Mouse (Mus musculus): ENCODE results near the gene Lnx1.

Gene Lnx1

DNA sequence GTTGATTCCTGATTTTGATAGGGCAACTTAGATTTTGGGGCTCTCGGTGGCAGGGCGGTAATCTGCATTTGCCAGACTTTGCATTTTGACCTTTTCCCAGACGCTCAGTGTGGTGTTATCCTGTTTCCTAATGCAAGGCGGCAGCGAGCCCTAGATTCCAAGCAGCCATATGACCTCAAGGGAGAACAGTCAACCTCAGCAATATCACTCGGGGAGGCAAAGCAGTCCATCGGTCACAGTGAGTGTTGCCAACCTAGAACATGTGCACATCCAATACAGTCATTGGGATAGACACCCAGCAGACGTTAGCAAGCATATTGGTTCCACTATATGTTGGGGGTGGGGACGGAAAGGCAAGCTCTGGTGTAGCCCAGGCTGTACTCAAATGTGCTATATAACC lies 54.5 kb downstream of the Lnx1 start:
- DNase-seq: no peak

DNA sequence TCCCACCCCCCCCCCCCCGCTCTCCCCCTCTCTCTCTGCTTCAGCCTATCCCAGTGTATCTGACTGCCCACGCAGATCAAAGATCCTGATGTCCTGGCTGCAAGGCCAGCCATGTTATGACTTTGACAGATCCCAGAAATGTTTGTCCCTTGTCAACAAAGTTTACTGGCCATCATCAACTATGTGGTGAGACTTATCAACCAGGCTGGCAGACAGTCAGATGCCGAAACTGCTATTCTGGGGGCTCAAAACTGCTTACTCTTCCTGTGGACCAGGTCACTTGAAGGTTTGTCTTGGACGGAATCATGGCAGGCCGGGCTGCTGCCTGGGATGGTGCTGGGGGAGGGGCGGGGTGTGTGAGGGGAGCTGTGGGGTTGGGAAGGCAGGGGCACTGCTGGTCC lies 55.1 kb downstream of the Lnx1 start:
- DNase-seq: no peak

DNA sequence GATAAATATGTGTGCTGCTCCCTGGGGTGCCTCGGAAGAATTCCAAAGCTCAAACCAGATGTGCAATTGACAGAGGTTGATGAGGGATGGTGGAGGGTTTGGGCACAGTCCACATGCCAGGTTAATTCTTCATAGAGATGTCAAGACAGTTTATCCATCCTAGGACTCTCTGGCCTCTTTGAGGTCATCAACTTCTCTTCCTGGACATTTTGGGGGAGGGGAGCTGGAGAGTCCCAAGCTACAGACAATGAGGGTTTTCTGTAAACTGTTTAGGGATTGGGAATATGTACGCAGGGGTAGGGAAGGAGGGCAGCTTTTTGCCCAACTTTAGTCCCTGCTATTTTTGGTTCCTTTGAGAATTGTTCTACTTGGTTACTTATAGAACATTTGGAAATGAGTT lies 60.4 kb downstream of the Lnx1 start:
- DNase-seq: no peak

DNA sequence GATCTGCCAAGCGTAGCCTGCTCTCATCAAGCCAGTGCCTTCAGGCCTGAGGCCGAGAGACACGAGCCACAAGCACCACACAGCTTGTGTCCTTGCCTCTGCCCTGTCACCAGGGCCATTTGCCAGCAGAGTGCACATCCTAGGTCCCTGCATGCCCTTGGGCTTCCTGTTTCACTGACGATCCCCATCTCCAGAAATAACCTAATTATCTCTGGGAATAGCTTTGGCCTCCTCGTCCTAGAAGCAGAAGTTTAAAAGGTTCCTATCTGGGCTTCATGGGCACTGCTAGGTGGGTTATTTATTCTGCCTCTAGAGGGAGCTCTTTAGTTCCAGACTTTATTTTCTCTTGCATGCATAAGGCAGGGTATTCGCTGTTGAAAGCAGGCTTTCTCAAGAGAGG lies 61.7 kb downstream of the Lnx1 start:
- peak; percentile 2 for DNase-seq

DNA sequence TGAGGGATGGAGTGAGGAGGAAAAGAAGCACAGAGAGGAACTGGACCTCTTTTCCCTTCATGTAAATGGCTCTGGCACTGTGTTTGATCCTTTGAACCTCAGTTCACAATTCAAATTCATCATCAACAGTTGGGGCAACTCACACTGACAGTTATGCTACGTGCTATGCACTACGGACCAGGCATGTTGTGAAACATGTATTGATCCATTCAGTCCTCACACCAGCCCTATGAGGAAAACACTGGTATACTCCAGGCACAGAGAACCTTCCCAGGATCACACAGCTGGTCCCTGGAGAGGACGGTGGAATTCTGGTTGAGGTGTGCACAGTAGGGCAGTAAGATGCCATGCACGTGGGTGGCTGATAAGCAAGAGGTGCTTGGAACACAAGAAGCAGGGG lies 62.2 kb downstream of the Lnx1 start:
- DNase-seq: no peak

DNA sequence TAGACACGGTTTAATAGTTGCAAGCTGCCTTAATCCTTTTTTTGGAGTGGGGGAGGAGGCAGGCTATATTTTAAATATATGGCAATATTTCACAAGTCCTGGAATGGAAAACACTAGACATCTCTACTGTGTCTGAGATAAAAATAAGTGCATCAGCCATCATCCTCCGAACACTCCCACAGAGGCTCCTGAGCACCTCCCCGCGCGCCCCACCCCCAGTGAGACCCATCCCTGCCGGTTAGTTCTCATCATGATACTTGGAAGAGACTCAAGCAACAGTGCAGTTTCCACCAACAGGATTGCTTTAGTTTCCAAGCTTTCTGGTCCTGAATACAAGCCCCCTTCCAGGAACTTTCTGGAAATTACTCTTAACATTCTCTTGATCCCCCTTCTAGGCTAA lies 63.2 kb downstream of the Lnx1 start:
- DNase-seq: no peak

DNA sequence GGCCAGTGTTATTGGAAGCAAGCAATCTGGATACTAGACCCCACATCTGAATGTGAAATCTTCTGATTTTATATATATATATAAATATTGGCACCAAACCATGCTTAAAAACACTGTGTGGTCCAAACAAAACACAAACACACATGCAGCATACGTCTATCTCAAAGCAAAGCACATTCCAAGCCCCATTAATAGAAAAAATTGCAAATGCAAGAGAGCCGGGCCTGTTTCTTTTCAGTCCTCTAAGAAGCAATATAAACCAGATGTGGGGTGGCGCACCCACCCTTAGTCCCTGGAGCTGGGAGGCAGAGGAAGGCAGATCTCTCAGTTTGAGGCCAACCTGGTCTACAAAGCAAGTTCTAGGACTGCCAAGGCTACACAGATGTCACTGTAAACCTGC lies 68.3 kb downstream of the Lnx1 start:
- no peak for DNase-seq

DNA sequence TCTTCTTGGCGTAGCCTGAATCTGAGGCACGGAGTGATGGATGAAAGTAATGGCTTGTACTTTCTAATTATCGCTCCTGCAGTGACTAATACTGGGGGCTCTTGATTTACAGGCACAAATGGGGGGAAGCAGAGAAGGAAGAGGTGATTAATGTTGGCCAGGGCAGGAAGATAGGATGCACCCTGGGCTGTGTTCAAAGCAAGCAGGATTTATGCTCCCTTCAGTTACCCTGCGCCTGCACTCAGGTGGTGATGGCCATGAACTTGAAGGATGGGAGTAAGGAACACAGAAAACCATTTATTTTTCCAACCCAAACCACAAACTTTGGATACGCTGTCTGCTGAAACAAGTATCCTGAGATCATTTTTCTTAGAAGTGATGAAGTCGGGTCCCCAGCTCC lies 69.3 kb downstream of the Lnx1 start:
- DNase-seq: no peak

DNA sequence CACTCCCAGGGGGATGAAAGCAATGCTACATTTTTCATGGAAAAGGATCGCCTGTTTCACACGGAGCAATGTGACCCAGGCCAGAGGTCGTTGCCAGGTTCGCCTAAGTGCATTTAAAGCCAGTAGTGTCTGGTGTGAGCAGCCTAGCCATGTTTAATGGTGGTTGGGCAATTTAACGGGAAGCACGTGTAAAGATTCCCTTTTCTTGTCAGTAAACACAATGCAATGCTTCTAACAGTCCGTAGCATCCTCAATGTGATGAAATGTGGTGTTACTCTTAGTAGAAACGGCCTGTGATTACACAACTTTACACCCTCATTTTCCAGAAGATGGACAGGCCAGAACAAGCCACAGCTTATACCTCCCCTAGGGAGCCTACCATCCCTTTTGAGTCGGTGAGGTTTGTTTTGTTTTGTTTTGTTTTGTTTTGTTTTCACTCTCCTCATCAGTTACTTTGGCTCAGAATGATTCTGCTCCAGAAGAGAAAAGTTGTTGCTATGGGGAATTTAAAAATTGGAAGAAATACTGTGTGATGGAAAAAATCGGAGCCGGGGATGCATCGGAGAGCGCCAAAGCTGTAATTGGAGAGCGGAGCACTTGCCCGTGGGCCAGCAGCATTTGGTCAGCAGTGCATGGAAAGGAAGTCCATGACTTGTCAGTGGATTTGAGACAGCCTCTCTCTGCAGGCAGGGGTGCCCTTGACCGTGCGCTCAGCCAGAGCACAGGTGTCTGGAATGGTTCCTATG lies 70.2 kb downstream of the Lnx1 start:
- DNase-seq: no peak

DNA sequence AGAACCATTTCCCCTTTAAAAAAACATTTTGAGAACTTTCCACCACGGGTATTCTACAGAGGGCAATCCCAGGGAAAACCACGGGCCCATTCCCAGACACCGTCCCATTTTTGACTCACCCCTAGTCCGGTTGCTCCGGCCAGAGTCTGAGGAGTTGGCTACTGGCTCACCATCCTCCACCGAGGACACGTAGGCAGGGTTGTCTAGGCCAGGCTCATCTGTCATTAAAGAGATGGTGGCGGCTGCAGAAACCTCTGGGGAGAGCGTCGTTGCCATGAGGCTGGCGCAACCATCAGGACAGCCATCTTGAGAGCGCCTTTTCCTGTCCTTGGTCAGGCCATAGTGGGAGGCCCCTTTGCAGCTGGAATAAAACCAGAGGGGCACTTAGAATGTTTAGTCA lies 74.7 kb downstream of the Lnx1 start:
- DNase-seq: no peak

DNA sequence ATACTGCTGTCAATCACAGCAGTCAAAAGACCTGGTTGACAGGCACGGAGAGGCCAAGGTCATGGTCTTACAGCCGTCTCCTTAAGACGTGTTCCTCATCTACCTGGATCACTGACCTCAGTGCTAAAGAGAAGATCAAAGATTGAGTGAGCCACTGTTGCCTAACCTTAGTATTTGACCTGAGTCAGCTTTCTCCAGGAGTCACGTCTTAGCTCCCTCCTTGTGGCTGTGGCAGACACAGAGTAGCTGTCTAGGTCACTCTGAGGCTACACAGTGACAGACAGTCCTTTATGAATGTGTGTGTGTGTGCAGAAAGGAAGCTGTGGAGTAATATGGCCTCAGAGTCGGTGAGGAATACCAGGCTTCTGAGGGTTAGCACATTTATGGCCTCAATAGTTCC lies 78.3 kb downstream of the Lnx1 start:
- no peak for DNase-seq

DNA sequence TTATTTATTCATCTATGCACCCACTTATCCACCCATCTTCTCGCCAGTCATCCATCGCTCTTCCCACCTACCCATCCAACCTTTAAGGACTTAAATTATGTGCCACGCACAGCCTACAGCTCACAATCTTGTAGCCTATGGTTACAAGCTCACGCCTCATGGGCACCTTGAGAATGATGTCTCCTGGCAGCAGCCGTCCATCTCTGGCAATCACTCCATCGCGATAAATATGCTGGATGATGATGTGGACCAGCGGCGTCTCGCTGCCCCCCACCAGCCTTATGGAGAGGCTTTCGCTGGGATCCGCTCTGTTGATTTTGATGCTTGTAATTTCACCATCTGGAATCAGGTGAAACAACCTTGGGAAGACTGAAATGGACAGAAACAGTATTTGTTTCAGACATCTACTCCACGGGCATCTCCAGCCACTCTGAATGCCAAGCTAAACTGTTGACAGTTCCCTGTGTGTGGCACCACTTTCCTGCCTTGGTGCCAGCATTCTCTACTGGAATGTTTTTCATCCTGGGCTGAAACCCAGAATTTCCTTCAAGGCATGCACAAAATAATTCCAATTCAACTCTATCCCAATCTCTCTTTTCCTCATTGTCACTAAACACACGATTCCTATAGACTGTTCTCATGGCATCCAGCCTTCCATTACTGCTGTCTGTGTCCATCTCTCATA lies 79.3 kb downstream of the Lnx1 start:
- DNase-seq: no peak

DNA sequence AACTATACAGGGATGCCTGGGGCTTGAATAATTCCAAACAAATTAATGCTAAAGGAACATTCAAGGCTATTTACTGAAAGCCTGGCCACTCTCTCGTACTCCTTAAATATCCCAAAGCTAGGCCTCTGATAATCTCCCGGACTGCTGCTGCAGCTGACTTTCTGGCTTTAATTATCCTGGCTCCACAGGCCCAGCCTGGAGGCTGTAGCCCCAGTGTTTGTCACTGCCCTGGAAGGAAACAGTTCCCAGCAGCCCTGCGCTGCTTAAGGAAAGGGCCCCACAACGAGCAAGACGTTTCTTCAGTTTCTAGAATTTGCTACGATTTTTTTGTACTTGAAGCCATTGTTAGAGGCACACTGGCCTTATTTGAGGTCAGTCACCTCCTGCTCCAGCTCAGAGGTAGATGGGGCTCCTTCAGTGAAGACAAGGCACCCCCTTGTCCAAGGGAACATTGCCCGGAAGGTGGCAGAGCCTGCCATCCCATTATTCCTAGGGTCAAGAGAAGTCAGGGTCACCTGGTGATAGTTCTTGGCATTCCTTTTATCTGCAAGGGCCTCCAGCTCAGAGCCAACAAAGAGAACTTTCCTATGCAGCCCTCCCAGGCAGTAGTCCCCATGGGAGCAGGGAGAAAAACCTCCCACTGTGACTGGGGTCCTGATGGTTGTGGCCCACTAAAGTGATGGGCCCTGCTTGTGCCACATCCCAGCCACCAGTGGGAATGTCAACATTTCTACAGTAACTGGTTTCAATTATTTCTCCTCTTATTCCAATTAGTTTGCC lies 80.8 kb downstream of the Lnx1 start:
- DNase-seq: no peak

DNA sequence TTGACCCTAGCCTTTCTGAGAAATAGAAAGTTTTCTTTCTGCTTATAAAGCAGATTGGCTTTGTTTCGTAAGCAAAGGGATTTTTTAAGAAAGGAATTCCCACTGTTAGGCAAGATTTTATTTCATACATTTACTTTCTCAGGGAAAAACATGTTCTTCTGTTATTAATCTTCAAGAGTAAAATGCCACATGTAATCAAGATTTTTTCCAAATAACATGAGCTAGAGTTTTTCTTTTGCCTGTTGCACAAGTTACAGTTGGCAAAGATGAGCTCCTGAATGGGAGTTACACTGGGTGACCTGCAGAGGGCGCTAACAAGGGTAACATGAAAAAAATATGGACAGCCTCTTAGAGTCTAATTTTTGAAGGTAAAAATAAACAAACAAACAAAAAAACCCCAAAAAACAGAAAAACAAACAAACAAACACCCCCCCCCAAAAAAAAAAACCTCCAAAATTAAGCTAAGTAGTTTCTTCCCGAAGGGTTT lies 84.1 kb downstream of the Lnx1 start:
- no peak for DNase-seq

DNA sequence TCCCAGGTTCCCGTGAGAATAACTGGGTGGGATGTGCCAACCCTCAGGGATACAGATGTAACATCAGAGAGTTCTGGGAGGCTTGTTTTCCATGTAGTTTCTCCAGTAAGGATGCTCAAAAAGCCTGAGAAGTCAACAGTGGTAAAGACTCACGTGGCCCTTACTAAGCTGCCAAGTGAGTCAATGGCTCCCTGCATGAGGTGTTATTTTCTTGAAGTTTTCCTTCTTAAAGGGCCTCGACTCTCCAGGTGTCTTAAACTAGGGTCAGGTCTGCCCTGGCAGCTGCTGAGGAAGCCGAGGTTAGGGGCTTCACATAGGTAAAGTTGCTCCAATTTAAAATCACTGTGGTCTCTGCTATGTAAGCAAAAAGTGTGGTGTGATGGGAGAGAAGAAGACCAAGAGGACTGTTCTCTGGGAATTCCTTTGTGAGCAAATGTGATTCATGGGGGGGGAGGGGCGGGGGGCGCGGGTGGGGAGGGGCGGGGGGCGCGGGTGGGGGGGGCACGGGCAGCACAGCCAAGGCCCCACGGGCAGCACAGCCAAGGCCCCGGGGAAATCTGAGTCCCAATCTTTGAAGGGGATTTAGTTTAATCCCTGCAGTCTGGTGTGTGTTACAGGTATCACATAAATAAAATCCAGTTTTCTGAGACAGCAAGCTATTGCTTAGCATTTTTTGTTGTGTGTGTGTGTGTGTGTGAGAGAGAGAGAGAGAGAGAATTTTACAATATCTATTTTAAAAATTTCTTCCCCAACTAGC lies 84.7 kb downstream of the Lnx1 start:
- DNase-seq: no peak

DNA sequence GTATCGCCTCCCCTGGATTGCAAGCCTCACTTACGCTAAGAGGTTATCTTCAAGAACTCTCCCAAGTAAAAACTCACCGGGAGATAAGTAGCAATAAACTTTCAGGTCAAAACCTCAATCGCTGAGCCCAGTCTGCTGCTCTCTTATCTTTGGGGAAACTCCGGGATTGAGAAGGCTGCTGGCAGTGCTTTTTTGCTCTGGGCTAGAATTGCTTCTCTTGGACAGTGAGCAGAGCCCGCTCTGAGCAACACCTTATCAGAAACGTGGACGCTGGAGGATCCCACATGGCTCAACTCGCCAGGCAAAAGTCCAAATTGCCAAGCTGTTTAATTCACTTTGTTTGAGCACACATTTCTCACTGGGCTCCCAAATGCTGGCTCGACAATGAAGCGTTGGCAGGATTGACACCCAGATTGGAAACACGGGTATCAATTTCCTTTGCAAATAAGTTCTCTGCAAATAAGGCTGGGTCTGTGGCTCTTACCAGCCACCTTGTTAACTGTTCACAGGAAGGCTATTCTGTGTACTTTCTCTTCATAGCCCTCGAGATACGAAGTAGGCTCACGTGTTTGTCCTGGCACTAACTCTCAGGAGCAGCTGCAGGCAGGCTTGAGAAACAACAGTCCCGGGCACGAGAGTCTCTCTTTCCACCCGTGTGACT lies 89.1 kb downstream of the Lnx1 start:
- no peak for DNase-seq

DNA sequence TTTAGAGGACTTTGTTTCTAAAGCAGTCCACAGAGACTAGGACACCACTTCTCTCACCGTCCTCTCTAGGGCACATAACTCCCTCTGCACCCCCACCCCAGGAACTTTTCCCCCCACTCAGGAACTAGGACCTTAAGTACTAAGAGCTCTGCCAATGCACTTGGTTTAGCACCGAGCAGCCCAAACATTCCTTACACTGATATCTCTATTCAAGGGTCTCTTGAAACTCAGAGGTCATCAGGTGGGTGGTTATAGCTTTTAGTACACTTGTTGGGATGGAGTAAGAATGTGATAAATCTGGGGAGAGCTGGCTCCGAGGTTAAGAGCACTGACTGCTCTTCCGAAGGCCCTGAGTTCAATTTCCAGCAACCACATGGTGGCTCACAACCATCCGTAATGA lies 90.0 kb downstream of the Lnx1 start:
- no peak for DNase-seq

DNA sequence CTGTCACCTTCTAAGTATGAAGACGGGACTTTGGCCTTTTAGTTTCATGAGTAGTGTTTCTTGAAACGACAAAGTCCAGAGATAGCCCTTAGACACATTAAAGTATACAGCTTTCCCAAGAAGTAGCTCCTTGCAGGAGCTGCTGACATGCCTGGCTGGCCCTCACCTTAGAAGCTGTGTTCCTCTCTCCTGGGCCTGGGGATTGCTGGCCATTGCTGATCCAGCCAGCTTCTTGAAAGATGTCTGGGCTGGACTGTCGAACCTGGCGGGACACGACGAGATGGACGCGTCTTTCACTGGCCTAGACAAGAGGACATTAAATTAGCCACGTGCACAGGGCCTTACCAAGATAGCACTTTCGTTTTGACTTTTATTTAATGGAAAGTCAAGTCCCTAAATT lies 92.2 kb downstream of the Lnx1 start:
- DNase-seq: no peak

DNA sequence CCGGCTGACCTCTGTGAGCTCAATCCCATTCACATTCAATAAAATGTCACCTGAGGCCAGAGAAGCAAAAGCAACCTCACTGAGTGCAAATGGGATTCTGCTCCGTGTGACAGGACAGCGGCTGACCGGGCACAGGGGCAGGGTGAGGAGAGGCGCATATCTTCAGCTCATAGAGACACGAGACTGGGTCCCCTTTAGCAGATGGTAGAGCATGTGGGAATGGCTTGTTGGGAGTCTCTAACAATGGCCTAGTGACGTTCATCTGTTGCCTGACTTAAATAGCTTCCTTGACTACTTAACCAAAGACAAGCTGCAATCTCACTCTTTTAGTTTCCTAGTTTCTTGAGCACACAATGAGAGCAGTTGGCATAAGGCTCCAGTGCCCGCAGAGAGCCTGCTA lies 96.5 kb downstream of the Lnx1 start:
- DNase-seq: no peak

DNA sequence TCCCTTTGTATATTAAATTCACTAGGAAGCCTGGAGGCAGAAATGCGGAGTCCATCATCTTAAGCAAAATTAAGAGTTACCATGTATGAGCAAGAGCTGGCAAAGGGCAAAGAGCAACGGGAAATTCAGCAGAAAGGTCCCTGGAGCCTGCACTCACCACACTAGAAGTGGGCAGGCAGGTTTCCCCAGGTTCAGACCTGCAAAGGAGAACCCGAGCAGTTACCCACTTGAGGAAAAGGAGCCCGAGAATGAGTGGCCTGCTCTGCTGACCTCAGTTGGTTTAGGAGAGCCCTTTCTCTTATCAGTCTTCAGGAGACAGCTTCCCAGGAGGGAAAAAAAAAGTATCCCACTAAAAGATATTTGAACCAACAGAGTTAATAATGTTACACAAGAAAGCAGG lies 99.4 kb downstream of the Lnx1 start:
- no peak for DNase-seq

DNA sequence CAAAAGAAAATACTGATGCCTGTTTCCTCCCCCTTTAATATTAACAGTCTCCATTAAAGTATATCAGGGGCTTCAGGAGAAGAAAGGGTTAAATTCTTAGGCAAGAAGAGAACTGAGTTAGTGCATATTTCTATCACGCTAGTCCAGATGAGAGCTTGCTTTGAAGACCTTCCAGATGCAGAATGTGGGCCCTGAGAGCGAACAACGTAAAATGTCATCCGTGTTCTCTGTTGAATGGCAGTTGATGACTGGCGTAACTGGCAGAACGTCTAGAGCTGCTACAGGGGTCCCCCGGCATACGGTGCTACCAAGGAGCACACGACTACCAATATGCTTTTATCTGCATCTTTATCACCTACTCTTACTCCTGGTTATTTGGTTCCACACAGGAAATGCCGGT lies 100.3 kb downstream of the Lnx1 start:
- DNase-seq: no peak

DNA sequence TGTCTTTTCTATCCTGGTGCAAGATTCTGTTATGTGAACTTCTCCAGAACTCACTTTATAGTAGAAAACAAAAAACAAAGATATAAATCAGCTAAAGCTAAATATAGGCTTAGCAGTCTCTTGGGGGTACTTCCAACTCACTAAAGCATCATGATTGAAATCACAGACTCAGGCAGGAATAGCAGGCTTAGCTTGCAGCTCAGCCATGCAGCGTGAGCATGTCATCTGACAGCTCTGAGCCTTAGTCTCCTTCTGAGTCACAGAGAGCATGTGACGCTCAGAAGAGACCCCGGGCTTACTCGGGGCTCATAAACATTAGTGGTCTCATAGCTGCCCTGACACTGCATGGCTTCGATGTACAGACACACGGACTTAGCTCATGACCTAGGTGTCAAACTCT lies 100.7 kb downstream of the Lnx1 start:
- DNase-seq: no peak

DNA sequence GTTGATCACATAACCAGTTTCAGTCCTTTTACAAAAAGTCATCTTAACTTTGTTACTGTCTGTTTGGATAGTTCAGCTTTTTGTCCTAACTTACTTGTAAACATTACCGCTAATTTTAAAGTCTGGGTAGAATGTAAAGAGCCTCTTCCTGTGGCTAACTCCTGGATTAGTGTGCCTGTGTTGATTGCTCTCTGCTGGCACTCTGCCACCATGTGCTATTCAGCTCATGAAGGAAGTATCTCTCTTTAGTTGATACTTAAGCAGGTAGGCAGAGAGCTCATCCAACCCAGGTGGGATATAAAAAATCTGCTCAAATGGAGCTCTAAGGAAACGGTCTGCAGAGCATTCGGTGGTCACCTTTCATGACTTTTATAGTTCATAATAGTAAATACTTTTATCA lies 101.5 kb downstream of the Lnx1 start:
- DNase-seq: no peak
